Mouse (Mus musculus): ENCODE data around the gene Dlg2.

GRCm38 (mm10) chr7:92316389-92316788 lies 1839.9 kb downstream of the Dlg2 start:
- no peak for TF ChIP-seq POLR2A (IDR thresholded peaks at IDR 0.05; ENCODE audit: borderline replicate concordance, extremely low read depth, low read depth, low read length)
- TF ChIP-seq CTCF (IDR thresholded peaks at IDR 0.05; ENCODE audit: insufficient read depth, low read length), result no peak
